Mouse (Mus musculus) adipose tissue, adult 10 weeks (tissue): ENCODE data around the gene Saa4. TPM values are rescaled to one million over a fixed set of nuclear protein-coding genes. Genes with fewer than 3 reads are reported as not detected.

ENCODE experiments used
- polyA plus RNA-seq: library from polyadenylated mRNA; stranded (reverse); fragments of 350-450 nt; fragmentation: Illumina TruSeq; extraction: RNeasy Lipid Tissue Mini Kit (QIAGEN cat#74804); gene quantifications from one replicate; pipeline ENCODE4 v1.2.3, GENCODE M21; 2014; ENCODE audit warnings: low read depth, low replicate concordance

Gene Saa4
- not detected for polyA plus RNA-seq

GRCm38 (mm10) chr7:46732458-46732857 is at the start of gene Saa4:
TSS of gene Saa4 (minus strand) at chr7:46732603.

GRCm38 (mm10) chr7:46751490-46751889 is 19.1 kb upstream of the Saa4 start, which contains the start of gene Saa2:
TSS of gene Saa2 (plus strand) at chr7:46751790.

DNA sequence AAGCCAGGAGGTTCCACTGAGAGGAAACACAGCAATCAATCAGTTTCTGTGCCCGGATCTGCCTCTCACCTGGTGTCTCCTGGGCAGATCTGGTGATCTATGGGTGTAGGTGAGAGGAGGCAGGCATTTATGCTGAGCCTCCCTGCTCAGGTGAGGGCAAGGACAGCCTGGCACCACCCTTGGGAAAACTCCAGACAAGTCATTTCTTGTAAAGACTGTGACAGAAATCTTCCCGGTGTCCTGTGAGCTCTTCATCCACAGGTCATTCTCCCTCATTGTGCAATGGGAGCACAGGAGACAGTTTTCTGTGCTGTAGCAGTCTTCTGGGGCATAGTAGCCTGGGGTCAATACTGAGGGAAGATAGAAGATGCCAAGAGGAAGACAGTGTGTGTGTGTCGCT is 10.5 kb upstream of the Saa4 start, which contains the start of gene Saa1:
Gene Saa1 (minus strand): TSS at position 101 of the 400 bp plus-strand sequence.

GRCm38 (mm10) chr7:46715600-46715999 is 16.8 kb downstream of the Saa4 start, which contains the start of gene Saa3:
TSS of gene Saa3 (minus strand) at chr7:46715700.

GRCm38 (mm10) chr7:46710390-46710844 is 22.0 kb downstream of the Saa4 start, which contains the start of gene Saal1:
TSS of gene Saal1 (minus strand) at chr7:46710680.

Other genes starting within 250 kb of the Saa4 start
- 6.6 TPM for gene Sergef, start 92.8 kb downstream of the Saa4 start, polyA plus RNA-seq
- gene Tph1, start 60.1 kb downstream of the Saa4 start, polyA plus RNA-seq = 0.60 TPM
- gene Saal1, start 21.9 kb downstream of the Saa4 start, polyA plus RNA-seq = 6.0 TPM
- 8.2 TPM for gene Saa3, start 16.9 kb downstream of the Saa4 start, polyA plus RNA-seq
- gene Saa1, start 10.4 kb upstream of the Saa4 start, polyA plus RNA-seq = 0.63 TPM
- gene Saa2, start 19.2 kb upstream of the Saa4 start, polyA plus RNA-seq = not detected
- 26.3 TPM for gene Hps5, start 63.5 kb upstream of the Saa4 start, polyA plus RNA-seq
- gene Gtf2h1, start 63.5 kb upstream of the Saa4 start, polyA plus RNA-seq = 25.4 TPM
- 398 TPM for gene Ldha, start 108.9 kb upstream of the Saa4 start, polyA plus RNA-seq
- gene Ldhc, start 128.6 kb upstream of the Saa4 start, polyA plus RNA-seq = 73.9 TPM
- gene Tsg101, start 187.4 kb upstream of the Saa4 start, polyA plus RNA-seq = 89.0 TPM
- 15.0 TPM for gene Uevld, start 225.9 kb upstream of the Saa4 start, polyA plus RNA-seq